Mouse (Mus musculus) neural tube, embryonic 11.5 days (tissue): Measurements from ENCODE around the gene Tmem184b. TPM values are rescaled to one million over a fixed set of nuclear protein-coding genes. Genes with fewer than 3 reads are reported as not detected.

Experiments
- ATAC-seq: fragments of 200-750 bp; cut with Nextera tagmentation; 2 replicates; pipeline ENCODE4 v1.8.0; 2017; ENCODE audit warnings: moderate number of reproducible peaks, mild to moderate bottlenecking, moderate TSS enrichment, moderate library complexity; ENCODE audit not compliant: insufficient read depth, low FRiP score, low TSS enrichment
- DNase-seq: peaks from one replicate; pipeline ENCODE4 v3.0.0-alpha.2; 2015; ENCODE audit warnings: low spot score
- H3K27ac ChIP-seq: fragments of 300-500 bp; sonication (generic); 2 replicates; pipeline ENCODE4 v1.5.1; 2014; ENCODE audit warnings: low read depth, mild to moderate bottlenecking, low read length
- H3K27me3 ChIP-seq: fragments of 300-500 bp; sonication (generic); 2 replicates; pipeline ENCODE4 v1.6.1; 2014; ENCODE audit warnings: mild to moderate bottlenecking, low read length, mixed read lengths; ENCODE audit not compliant: control insufficient read depth, insufficient read depth
- H3K36me3 ChIP-seq: fragments of 300-500 bp; sonication (generic); 2 replicates; pipeline ENCODE4 v1.6.1; 2014; ENCODE audit warnings: mild to moderate bottlenecking, low read length, moderate library complexity, mixed read lengths; ENCODE audit not compliant: control insufficient read depth, insufficient read depth
- H3K4me1 ChIP-seq: fragments of 300-500 bp; sonication (generic); 2 replicates; pipeline ENCODE4 v1.6.1; 2014; ENCODE audit warnings: low read length, mixed read lengths; ENCODE audit not compliant: control insufficient read depth, insufficient read depth
- H3K4me2 ChIP-seq: fragments of 300-500 bp; sonication (generic); 2 replicates; pipeline ENCODE4 v1.6.1; 2014; ENCODE audit warnings: low read depth, mild to moderate bottlenecking, moderate library complexity
- H3K4me3 ChIP-seq: fragments of 300-500 bp; sonication (generic); 2 replicates; pipeline ENCODE4 v1.5.1; 2014; ENCODE audit warnings: low read depth, low read length
- H3K9ac ChIP-seq: fragments of 300-500 bp; sonication (generic); 2 replicates; pipeline ENCODE4 v1.6.1; 2014; ENCODE audit warnings: mild to moderate bottlenecking, low read length
- H3K9me3 ChIP-seq: fragments of 300-500 bp; sonication (generic); 2 replicates; pipeline ENCODE4 v1.6.1; 2016; ENCODE audit warnings: low read length; ENCODE audit not compliant: control insufficient read depth
- WGBS: fragments of 180-500 bp; shearing (Covaris S2); extraction: QIAGEN DNeasy Blood & Tissue Kit; methylation state at CpG from one replicate; pipeline ENCODE4 v1.1.7; 2014; 5-methylcytosine and 5-hydroxymethylcytosine counted together
- polyA plus RNA-seq: library from polyadenylated mRNA; unstranded; fragments of >200 nt; fragmentation: Nextera tagmentation; extraction: Ambion mirVana; gene quantifications from 2 replicates; pipeline ENCODE4 v1.2.1, GENCODE M21; 2014

Gene Tmem184b
- polyA plus RNA-seq, 1 experiment from 2014 or later: 52.9 TPM

DNA sequence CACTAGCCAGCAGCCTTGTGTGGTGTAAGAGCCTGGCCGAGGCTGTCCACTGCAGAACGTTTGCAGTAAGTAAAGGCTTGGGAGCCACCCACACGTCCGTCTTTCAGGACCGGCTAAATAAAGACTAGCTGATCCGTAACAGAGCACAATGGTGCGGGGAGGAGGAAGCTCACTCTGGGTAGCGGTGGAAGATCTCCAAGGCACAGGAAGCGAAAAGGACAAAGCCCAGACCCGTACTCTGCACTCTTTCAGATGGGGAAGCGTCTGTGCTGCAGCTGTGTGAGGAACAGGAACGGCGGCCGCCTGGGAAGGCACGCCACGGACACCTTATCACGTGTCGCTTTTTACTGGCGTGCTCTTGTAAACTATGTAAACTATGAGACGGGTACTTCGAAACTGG lies 29.5 kb upstream of the Tmem184b start:
- Histone ChIP-seq H3K4me1 (peaks cover 10% of the 10 kb centered on the region; the same call in 1 of the 2 replicates), H3K9me3 (no peaks in the 10 kb centered on the region), H3K27me3 (no peaks in the 10 kb centered on the region), H3K4me2 (no peak overlapping the region), H3K4me3 (no peak overlapping the region), H3K36me3 (peaks cover 45% of the 10 kb centered on the region), H3K27ac (no peak overlapping the region), H3K9ac (no peak overlapping the region)
- DNase-seq (no peak), ATAC-seq (no peak)
- WGBS: 74% methylated on average over 21 of the region's 21 CpGs

DNA sequence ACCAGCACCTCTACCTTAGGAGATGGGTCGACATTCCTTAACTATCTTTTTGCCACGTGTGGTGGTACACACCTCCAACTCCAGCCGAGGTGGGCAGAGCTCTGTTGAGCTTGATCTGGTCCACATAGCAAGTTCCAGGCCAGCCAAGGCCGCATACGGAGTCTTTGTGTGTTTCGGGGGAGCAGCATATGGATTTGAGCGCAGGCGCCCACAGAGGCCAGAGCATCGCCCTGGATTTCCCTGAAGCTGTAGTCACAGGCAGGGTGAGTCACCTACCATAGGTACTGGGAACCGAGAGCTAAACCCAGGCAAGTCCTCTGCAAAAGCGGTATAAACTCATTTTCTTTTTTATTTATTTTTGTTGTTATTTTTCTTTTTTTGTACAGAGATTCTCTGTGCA lies 29.0 kb upstream of the Tmem184b start:
- no peak for DNase-seq
- Histone ChIP-seq H3K4me2 (no peak overlapping the region), H3K27ac (no peak overlapping the region), H3K4me3 (no peak overlapping the region), H3K9ac (no peak overlapping the region), H3K4me1 (peaks cover 5% of the 10 kb centered on the region; the same call in 1 of the 2 replicates), H3K27me3 (no peaks in the 10 kb centered on the region), H3K36me3 (peaks cover 42% of the 10 kb centered on the region), H3K9me3 (no peaks in the 10 kb centered on the region)
- no peak for ATAC-seq
- WGBS: 92% methylated on average over 11 of the region's 11 CpGs

DNA sequence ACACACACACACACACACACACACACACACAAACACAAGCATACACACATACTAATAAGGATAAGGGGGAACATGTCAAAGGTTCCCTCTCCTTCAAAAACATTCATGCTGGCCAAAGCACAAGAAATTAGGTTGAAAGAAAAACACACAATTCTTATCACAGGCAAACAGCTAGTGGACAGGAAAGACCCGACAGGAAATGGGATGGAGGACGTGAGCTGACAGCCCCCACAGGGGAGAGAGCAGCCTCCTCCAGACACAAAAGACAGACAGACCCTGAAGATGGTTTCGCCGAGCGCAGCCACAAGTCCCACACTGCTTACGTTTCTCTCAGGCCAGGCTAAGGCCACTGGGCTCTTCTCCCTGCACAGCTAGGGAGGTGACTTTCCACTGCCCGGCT lies 28.6 kb upstream of the Tmem184b start:
- no peak overlapping the region for H3K9ac ChIP-seq
- H3K27ac ChIP-seq: no peak overlapping the region
- no peak for DNase-seq
- peaks cover 38% of the 10 kb centered on the region for H3K36me3 ChIP-seq
- H3K27me3 ChIP-seq: no peaks in the 10 kb centered on the region
- H3K4me2 ChIP-seq: no peak overlapping the region
- peaks cover 2% of the 10 kb centered on the region; the same call in 1 of the 2 replicates for H3K4me1 ChIP-seq
- H3K9me3 ChIP-seq: no peaks in the 10 kb centered on the region
- ATAC-seq: no peak
- 83% methylated on average over 7 of the region's 7 CpGs for WGBS
- no peak overlapping the region for H3K4me3 ChIP-seq

DNA sequence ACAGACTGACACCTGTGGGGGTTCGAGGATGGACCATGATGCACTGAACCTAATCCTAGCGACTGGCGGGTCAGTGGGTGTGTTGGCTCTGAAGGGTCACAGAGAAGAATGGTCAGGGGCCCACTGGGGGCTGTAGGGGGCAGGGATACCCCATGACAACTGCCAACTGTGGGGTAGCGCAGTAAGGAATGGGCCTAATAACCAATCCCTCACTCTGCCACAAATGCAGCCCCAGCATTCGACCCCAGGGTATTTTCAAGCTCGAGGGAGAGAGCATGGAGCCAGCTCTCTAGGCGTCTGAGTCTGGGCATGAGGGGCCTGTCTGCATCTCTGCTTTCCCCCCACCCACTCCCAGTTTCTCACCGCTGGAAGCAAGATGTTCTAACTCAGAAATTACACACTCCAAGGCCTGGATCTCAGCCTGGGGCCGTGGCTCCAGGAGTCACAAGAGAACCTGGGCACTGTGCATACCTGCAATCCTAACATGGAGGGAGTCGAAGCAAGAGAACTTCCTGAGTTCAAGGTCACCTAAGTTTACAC lies 27.2 kb upstream of the Tmem184b start:
- no peak overlapping the region for H3K27ac ChIP-seq
- H3K36me3 ChIP-seq: peaks cover 39% of the 10 kb centered on the region
- WGBS: 79% methylated on average over 10 of the region's 10 CpGs
- H3K9ac ChIP-seq: no peak overlapping the region
- H3K27me3 ChIP-seq: no peaks in the 10 kb centered on the region
- ATAC-seq (no peak), DNase-seq (no peak)
- no peak overlapping the region for H3K4me3 ChIP-seq
- no peaks in the 10 kb centered on the region for H3K9me3 ChIP-seq
- H3K4me1 ChIP-seq: no peaks in the 10 kb centered on the region
- H3K4me2 ChIP-seq: no peak overlapping the region

DNA sequence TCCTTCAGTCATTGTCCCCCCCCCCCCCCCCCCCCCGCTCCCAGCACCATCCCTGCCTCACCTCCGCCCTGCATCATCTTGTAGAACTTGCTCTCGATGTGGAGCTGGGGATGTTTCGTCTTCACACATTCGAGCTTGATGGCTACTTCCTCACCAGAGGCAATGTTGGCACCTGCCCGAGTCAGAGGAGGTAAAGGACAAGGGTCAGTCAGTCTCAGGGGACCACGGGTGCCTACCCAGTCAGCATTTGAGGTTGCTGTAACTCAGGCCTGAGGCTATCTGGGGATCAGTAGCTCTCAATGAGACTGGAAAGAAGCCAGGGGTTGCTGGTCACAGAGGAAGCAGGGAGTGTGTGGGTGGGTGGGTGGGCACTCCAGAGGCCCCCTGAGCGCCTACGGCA lies 26.6 kb upstream of the Tmem184b start:
- H3K27me3 ChIP-seq: no peaks in the 10 kb centered on the region
- no peaks in the 10 kb centered on the region for H3K4me1 ChIP-seq
- 95% methylated on average over 8 of the region's 9 CpGs for WGBS
- H3K9me3 ChIP-seq: no peaks in the 10 kb centered on the region
- H3K9ac ChIP-seq: no peak overlapping the region
- no peak overlapping the region for H3K4me2 ChIP-seq
- H3K4me3 ChIP-seq: no peak overlapping the region
- H3K36me3 ChIP-seq: peaks cover 39% of the 10 kb centered on the region
- no peak for ATAC-seq
- H3K27ac ChIP-seq: no peak overlapping the region
- DNase-seq: no peak

DNA sequence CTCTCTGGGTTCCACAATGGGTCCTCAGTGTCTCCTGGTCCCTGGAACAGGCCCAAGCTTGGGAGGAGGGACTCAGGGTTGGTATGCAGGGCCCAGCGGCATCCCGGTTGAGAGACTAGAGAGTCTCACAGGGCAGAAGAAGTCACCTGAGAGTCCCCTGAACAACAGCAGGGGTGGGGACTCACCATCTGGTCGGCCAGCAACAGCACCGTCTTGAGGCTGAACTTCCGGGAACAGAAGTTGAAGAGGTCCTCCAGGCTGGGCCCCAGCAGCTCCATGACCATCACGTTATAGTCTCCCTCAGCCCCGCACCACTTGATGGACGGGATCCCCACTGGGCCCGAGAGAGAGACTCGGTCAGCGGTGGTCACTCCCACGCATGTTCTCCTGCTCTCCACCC lies 26.2 kb upstream of the Tmem184b start:
- DNase-seq: no peak
- Histone ChIP-seq H3K9me3 (no peaks in the 10 kb centered on the region), H3K27me3 (no peaks in the 10 kb centered on the region), H3K27ac (no peak overlapping the region), H3K4me2 (no peak overlapping the region), H3K4me1 (no peaks in the 10 kb centered on the region), H3K36me3 (peaks cover 41% of the 10 kb centered on the region), H3K9ac (no peak overlapping the region), H3K4me3 (no peak overlapping the region)
- 93% methylated on average over 12 of the region's 12 CpGs for WGBS
- ATAC-seq: no peak

DNA sequence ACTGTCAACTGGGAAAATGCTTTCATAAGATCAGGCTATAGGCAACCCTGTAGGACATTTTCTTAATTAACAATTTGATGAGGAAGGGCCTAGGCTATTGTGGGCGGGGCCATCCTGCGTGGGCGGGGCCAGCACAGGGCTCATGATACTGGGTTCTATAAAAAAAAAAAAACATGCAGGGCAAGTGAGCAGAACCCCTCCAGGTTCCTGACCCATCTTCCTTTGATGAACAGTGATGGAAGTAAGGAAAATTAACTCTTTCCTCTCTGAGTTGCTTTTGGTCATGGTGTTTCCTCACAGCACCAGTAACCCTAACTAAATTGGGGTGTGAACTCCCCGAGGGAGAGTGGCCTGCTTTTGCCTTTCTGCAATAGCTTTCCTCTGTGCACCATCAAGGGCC lies 25.2 kb upstream of the Tmem184b start:
- H3K9me3 ChIP-seq: no peaks in the 10 kb centered on the region
- no peak overlapping the region for H3K9ac ChIP-seq
- H3K36me3 ChIP-seq: peaks cover 44% of the 10 kb centered on the region
- DNase-seq (no peak), ATAC-seq (no peak)
- H3K27ac ChIP-seq: no peak overlapping the region
- no peak overlapping the region for H3K4me3 ChIP-seq
- no peaks in the 10 kb centered on the region for H3K27me3 ChIP-seq
- no peaks in the 10 kb centered on the region for H3K4me1 ChIP-seq
- 78% methylated on average over 4 of the region's 4 CpGs for WGBS
- H3K4me2 ChIP-seq: no peak overlapping the region

DNA sequence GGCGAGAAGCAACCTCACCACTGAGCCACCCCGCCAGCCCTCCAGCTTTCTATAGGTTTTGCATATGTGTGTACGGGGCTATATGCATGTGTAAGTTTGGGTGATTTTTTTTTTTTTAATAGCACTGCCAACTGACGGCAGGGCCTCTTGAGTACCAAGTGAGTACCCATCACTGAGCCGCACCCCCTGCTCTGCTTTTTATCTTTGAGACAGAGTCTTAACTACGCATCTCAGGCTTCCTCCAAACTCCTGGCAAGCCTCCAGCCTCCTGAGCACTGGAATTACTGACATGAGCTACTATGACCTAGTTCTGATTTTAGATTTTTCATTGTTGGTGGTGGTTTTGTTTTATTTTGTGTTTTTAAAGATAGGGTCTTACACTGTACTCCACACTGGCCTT lies 24.1 kb upstream of the Tmem184b start:
- WGBS: 94% methylated on average over 6 of the region's 6 CpGs
- H3K4me2 ChIP-seq: no peak overlapping the region
- DNase-seq (no peak), ATAC-seq (no peak)
- no peak overlapping the region for H3K4me3 ChIP-seq
- H3K27ac ChIP-seq: no peak overlapping the region
- H3K9ac ChIP-seq: no peak overlapping the region
- H3K4me1 ChIP-seq: no peaks in the 10 kb centered on the region
- no peaks in the 10 kb centered on the region for H3K9me3 ChIP-seq
- H3K27me3 ChIP-seq: no peaks in the 10 kb centered on the region
- peaks cover 55% of the 10 kb centered on the region for H3K36me3 ChIP-seq

DNA sequence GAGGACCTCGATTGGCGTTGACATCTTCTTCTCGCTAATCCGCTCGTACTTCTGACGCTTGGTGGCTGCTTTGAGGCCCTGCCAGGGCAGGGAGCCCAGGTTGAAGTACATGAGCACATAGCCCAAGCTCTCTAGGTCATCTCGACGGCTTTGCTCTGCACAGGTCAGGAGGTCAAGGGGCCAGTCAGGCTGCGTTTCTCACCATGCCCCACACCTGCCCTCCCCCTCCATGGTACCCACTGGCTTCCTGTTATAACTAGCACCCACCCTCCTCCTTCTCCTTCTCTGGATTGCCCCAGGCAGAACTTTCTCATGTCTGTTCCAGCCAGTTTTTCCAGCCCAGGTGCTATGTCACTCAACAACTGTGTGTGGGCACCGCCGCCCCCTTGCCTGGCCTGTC lies 22.1 kb upstream of the Tmem184b start:
- no peak for ATAC-seq
- Histone ChIP-seq H3K9ac (no peak overlapping the region), H3K27ac (no peak overlapping the region), H3K4me1 (no peaks in the 10 kb centered on the region), H3K4me3 (no peak overlapping the region), H3K4me2 (no peak overlapping the region), H3K36me3 (peaks cover 60% of the 10 kb centered on the region), H3K9me3 (no peaks in the 10 kb centered on the region), H3K27me3 (no peaks in the 10 kb centered on the region)
- no peak for DNase-seq
- WGBS: 85% methylated on average over 11 of the region's 11 CpGs
